ENCODE assay signal across 8 mouse cellular contexts in genomic region chr16:20717181-20717977, GRCm38 (mm10). TPM values are rescaled to one million over a fixed set of nuclear protein-coding genes. Genes with fewer than 3 reads are reported as not detected.
A peak's percentile ranks its signal among the peaks of the same experiment; 100 is the strongest.
DNase-seq lines count a peak whose midpoint lies in the region; ATAC-seq lines count a peak whose summit lies in the region.

Polr2h (plus strand) TSS chr16:20717665.
Clcn2 (minus strand) TSS chr16:20717746.

- peak within 1 kb of the TSS; percentile 91 for H3K27ac ChIP-seq in heart, embryonic 10.5 days
- H3K27ac ChIP-seq in kidney, embryonic 15.5 days: peak within 1 kb of the TSS; percentile 99

- under 1% methylated on average over 62 of the region's 62 CpGs for WGBS in heart, embryonic 10.5 days
- WGBS in kidney, embryonic 15.5 days: under 1% methylated on average over 61 of the region's 62 CpGs

- peak; percentile 98 for DNase-seq in B cell, adult 2 months
- DNase-seq in brain, adult 2 months (ENCODE audit: low read depth, low spot score): peak; percentile 99
- peak; percentile 99 for DNase-seq in heart, embryonic 10.5 days (ENCODE audit: low spot score)
- DNase-seq in liver: peak; percentile 98
- DNase-seq in spleen, postnatal 4 days (ENCODE audit: low spot score in 2 of 2): peak; percentile 95 to 98

- H3K27me3 ChIP-seq in heart, embryonic 10.5 days (ENCODE audit: insufficient read depth, poor library complexity, severe bottlenecking): peaks cover 5% of the 10 kb centered on the region; the same call in 1 of the 2 replicates
- no peaks in the 10 kb centered on the region for H3K27me3 ChIP-seq in kidney, embryonic 15.5 days

- peaks cover 26% of the 10 kb centered on the region for H3K36me3 ChIP-seq in heart, embryonic 10.5 days
- peaks cover 42% of the 10 kb centered on the region for H3K36me3 ChIP-seq in kidney, embryonic 15.5 days

- H3K4me2 ChIP-seq in kidney, embryonic 15.5 days: peak within 1 kb of the TSS; percentile 85

- ATAC-seq in erythroblast, adult 5-6 weeks (replicated peaks; ENCODE audit: low FRiP score, poor library complexity, severe bottlenecking): peak; percentile 86
- ATAC-seq in kidney, embryonic 15.5 days (replicated peaks; ENCODE audit: low FRiP score): peak; percentile 82
- peak; percentile 85 for ATAC-seq in monocyte, adult 5-6 weeks (replicated peaks; ENCODE audit: insufficient number of reproducible peaks, low FRiP score, low TSS enrichment, poor library complexity, severe bottlenecking)

- H3K9me3 ChIP-seq in heart, embryonic 10.5 days: no peaks in the 10 kb centered on the region
- no peaks in the 10 kb centered on the region for H3K9me3 ChIP-seq in kidney, embryonic 15.5 days (replicated peaks)

- peak within 1 kb of the TSS; percentile 77 for H3K9ac ChIP-seq in kidney, embryonic 15.5 days

- peaks cover 49% of the 10 kb centered on the region for H3K4me1 ChIP-seq in heart, embryonic 10.5 days
- peaks cover 42% of the 10 kb centered on the region for H3K4me1 ChIP-seq in kidney, embryonic 15.5 days

- peak within 1 kb of the TSS; percentile 66 for H3K4me3 ChIP-seq in heart, embryonic 10.5 days
- peak within 1 kb of the TSS; percentile 76 for H3K4me3 ChIP-seq in kidney, embryonic 15.5 days (replicated peaks)

RNA-seq across cellular contexts. Expression of gene Polr2h, which starts in this region (rescaled TPM):
- 7.9 and 15.9 TPM in 2 replicates for total RNA-seq in erythroblast, adult 5-6 weeks (2015; ENCODE audit: low replicate concordance)
- total RNA-seq in erythroblast, adult 5-6 weeks (2017; ENCODE audit: low replicate concordance): 4.0 and 4.3 TPM in 2 replicates
- polyA plus RNA-seq in heart, embryonic 10.5 days (2016; fragmentation: Nextera tagmentation; extraction: Ambion mirVana): 68.8 and 103 TPM in 2 replicates
- polyA plus RNA-seq in kidney, embryonic 15.5 days (2015; fragmentation: Nextera tagmentation; extraction: Ambion mirVana): 116 and 120 TPM in 2 replicates
- total RNA-seq in monocyte, adult 5-6 weeks (2017): 20.0 to 31.9 TPM (median 24.4 TPM) in 3 replicates

RNA-seq across cellular contexts. Expression of gene Clcn2, which starts in this region (rescaled TPM):
- total RNA-seq in erythroblast, adult 5-6 weeks (2015; ENCODE audit: low replicate concordance): 1.7 and 5.0 TPM in 2 replicates
- 3.3 and 8.9 TPM in 2 replicates for total RNA-seq in erythroblast, adult 5-6 weeks (2017; ENCODE audit: low replicate concordance)
- 4.7 and 10.3 TPM in 2 replicates for polyA plus RNA-seq in heart, embryonic 10.5 days (2016; fragmentation: Nextera tagmentation; extraction: Ambion mirVana)
- 16.3 and 20.1 TPM in 2 replicates for polyA plus RNA-seq in kidney, embryonic 15.5 days (2015; fragmentation: Nextera tagmentation; extraction: Ambion mirVana)
- 0.68 TPM in 1 of 3 replicates, not detected in the others for total RNA-seq in monocyte, adult 5-6 weeks (2017)

Comparison
In these comparisons a context has a peak if more than half of its experiments do, and no peak if none do; other contexts are left out.
1. Peak in every context shown above with its lines: DNase-seq, ATAC-seq, H3K4me3 ChIP-seq and H3K27ac ChIP-seq.